Mouse (Mus musculus): Measurements from ENCODE around the gene Igfn1. TPM values are rescaled to one million over a fixed set of nuclear protein-coding genes. Genes with fewer than 3 reads are reported as not detected.

Igfn1 gene
- polyA plus RNA-seq, 1 experiment from 2014 or later, result not detected

Other genes starting within 250 kb of the Igfn1 start
- 33.5 and 35.3 TPM in 2 replicates for gene Phlda3, start 240.2 kb downstream of the Igfn1 start, polyA plus RNA-seq (2014; fragmentation: Nextera tagmentation; extraction: Ambion mirVana)
- 12.5 and 19.1 TPM in 2 replicates for gene Tnni1, start 226.9 kb downstream of the Igfn1 start, polyA plus RNA-seq (2014; fragmentation: Nextera tagmentation; extraction: Ambion mirVana)
- gene Lad1, start 187.7 kb downstream of the Igfn1 start, polyA plus RNA-seq (2014; fragmentation: Nextera tagmentation; extraction: Ambion mirVana), result 3.7 and 4.2 TPM in 2 replicates
- gene Tnnt2, start 170.0 kb downstream of the Igfn1 start, polyA plus RNA-seq (2014; fragmentation: Nextera tagmentation; extraction: Ambion mirVana), result 4.0 and 14.1 TPM in 2 replicates
- 0.43 and 0.59 TPM in 2 replicates for gene Pkp1, start 87.1 kb downstream of the Igfn1 start, polyA plus RNA-seq (2014; fragmentation: Nextera tagmentation; extraction: Ambion mirVana)
- 73.4 and 74.4 TPM in 2 replicates for gene Tmem9, start 1.8 kb upstream of the Igfn1 start, polyA plus RNA-seq (2014; fragmentation: Nextera tagmentation; extraction: Ambion mirVana)
- 0.42 TPM in 1 of 2 replicates, not detected in the other for gene Ascl5, start 44.5 kb upstream of the Igfn1 start, polyA plus RNA-seq (2014; fragmentation: Nextera tagmentation; extraction: Ambion mirVana)
- 0.10 TPM in 1 of 2 replicates, not detected in the other for gene Cacna1s, start 46.4 kb upstream of the Igfn1 start, polyA plus RNA-seq (2014; fragmentation: Nextera tagmentation; extraction: Ambion mirVana)
- 6.9 and 8.0 TPM in 2 replicates for gene Kif21b, start 125.0 kb upstream of the Igfn1 start, polyA plus RNA-seq (2014; fragmentation: Nextera tagmentation; extraction: Ambion mirVana)
- 0.54 TPM in 1 of 2 replicates, not detected in the other for gene Mroh3, start 206.5 kb upstream of the Igfn1 start, polyA plus RNA-seq (2014; fragmentation: Nextera tagmentation; extraction: Ambion mirVana)
- gene Inava, start 227.9 kb upstream of the Igfn1 start, polyA plus RNA-seq (2014; fragmentation: Nextera tagmentation; extraction: Ambion mirVana), result 15.7 and 20.4 TPM in 2 replicates